In the genomic region with DNA sequence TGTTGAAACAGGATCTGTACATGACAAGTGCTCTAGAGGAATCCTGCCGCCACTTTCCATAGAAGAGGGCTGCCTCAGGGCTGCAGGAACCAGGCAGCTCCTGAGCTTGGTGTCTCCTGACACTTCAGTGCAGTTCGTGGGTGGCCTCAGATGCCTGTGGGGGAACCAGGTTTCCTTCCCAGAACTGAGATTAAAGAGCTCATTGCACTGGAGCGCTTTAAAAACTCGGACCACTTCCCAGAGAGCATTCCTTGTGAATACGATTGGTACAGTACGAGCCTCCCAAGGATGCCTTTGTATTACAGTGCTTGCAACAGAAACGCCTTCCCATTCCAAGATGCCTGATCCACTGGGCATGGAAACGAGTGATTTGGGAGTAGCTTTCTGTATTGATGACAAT, we compare ENCODE assay signal across 28 mouse cellular contexts. TPM values are rescaled to one million over a fixed set of nuclear protein-coding genes. Genes with fewer than 3 reads are reported as not detected.
A peak's percentile ranks its signal among the peaks of the same experiment; 100 is the strongest.
DNase-seq lines count a peak whose midpoint lies in the region; ATAC-seq and TF ChIP-seq lines count a peak whose summit lies in the region.
"Had no signal": no experiment of that assay in that cellular context is flagged by ENCODE, and none has a peak within 500 bp of the region (broad histone marks: within the 10 kb centered on the region; RNA-seq: fewer than 3 reads in every experiment).

No protein-coding gene starts in this region.

- 0 out of 2 replicates have a peak overlapping the region, but pooled peaks have one; percentile 33 for H3K9ac ChIP-seq in heart, postnatal 0 days (replicated peaks; ENCODE audit: low read depth, low read length)
- no peak overlapping the region for H3K9ac ChIP-seq in lung, embryonic 16.5 days (ENCODE audit: low read length)
- H3K9ac ChIP-seq: embryonic facial prominence, embryonic 12.5 days; hindbrain, embryonic 13.5 days; limb, embryonic 13.5 days; liver, embryonic 14.5 days; midbrain, embryonic 15.5 days had no signal

- no peak for DNase-seq in frontal cortex, postnatal 14 days (ENCODE audit: low spot score in 2 of 2)
- DNase-seq in heart, postnatal 0 days (ENCODE audit: low spot score) = no peak
- no peak for DNase-seq in heart, adult 11 months
- no peak for DNase-seq in lung, adult 2 months
- DNase-seq in urinary bladder, postnatal 14 days (ENCODE audit: low spot score) = no peak
- DNase-seq: adrenal gland, postnatal 36 days; cerebellum, adult 9-10 months; gastrocnemius, postnatal 10 days; heart, adult 2 months; lung, postnatal 10 days; thymus, postnatal 36 days had no signal

- H3K4me1 ChIP-seq in heart, postnatal 0 days (ENCODE audit: control insufficient read depth, insufficient read depth) = peaks cover 28% of the 10 kb centered on the region
- H3K4me1 ChIP-seq in lung, embryonic 16.5 days (replicated peaks; ENCODE audit: control insufficient read depth, insufficient read depth, low read length) = peaks cover 13% of the 10 kb centered on the region
- H3K4me1 ChIP-seq in lung, adult 2 months (ENCODE audit: control insufficient read depth, insufficient read depth, low read length) = peaks cover 3% of the 10 kb centered on the region
- H3K4me1 ChIP-seq: hindbrain, embryonic 13.5 days; midbrain, embryonic 15.5 days had no signal

- no peaks in the 10 kb centered on the region for H3K27me3 ChIP-seq in heart, postnatal 0 days (ENCODE audit: control insufficient read depth, insufficient read depth, low read length)
- H3K27me3 ChIP-seq in lung, embryonic 16.5 days (ENCODE audit: control insufficient read depth, insufficient read depth, low read depth, low read length) = no peaks in the 10 kb centered on the region
- H3K27me3 ChIP-seq: CH12.LX; embryonic facial prominence, embryonic 12.5 days; hindbrain, embryonic 13.5 days; limb, embryonic 13.5 days; midbrain, embryonic 15.5 days had no signal

- TF ChIP-seq POLR2A in lung, adult 2 months (IDR thresholded peaks at IDR 0.05; ENCODE audit: borderline replicate concordance, extremely low read depth, low read depth, low read length) = no peak

- peaks cover 29% of the 10 kb centered on the region for H3K36me3 ChIP-seq in heart, postnatal 0 days (replicated peaks; ENCODE audit: control insufficient read depth, insufficient read depth, low read length)
- peaks cover 8% of the 10 kb centered on the region for H3K36me3 ChIP-seq in lung, embryonic 16.5 days (ENCODE audit: control insufficient read depth, insufficient read depth, low read length)
- H3K36me3 ChIP-seq: embryonic facial prominence, embryonic 12.5 days; hindbrain, embryonic 13.5 days; midbrain, embryonic 15.5 days had no signal

- WGBS in heart, postnatal 0 days = 41% methylated on average over 8 of the region's 8 CpGs
- WGBS in lung, embryonic 16.5 days = 44% methylated on average over 8 of the region's 8 CpGs
- 55% methylated on average over 8 of the region's 8 CpGs for WGBS in lung, adult 2 months

- 0 out of 2 replicates have a peak overlapping the region, but pooled peaks have one; percentile 9 for H3K4me2 ChIP-seq in heart, postnatal 0 days (ENCODE audit: low read depth, low read length)
- H3K4me2 ChIP-seq in lung, embryonic 16.5 days (ENCODE audit: low read depth, low read length) = no peak overlapping the region
- H3K4me2 ChIP-seq: embryonic facial prominence, embryonic 12.5 days; hindbrain, embryonic 13.5 days; limb, embryonic 13.5 days; midbrain, embryonic 15.5 days had no signal

- no peak for TF ChIP-seq CTCF in heart, postnatal 0 days (IDR thresholded peaks at IDR 0.05; ENCODE audit: low read depth)
- TF ChIP-seq CTCF in lung, adult 2 months (IDR thresholded peaks at IDR 0.05; ENCODE audit: insufficient read depth, low read length) = no peak

- no peak overlapping the region for H3K27ac ChIP-seq in heart, postnatal 0 days (ENCODE audit: low read depth)
- no peak overlapping the region for H3K27ac ChIP-seq in lung, embryonic 16.5 days (ENCODE audit: low read length)
- H3K27ac ChIP-seq: embryonic facial prominence, embryonic 12.5 days; heart, adult 2 months; hindbrain, embryonic 13.5 days; limb, embryonic 13.5 days; liver, embryonic 14.5 days; midbrain, embryonic 15.5 days had no signal

- TF ChIP-seq EP300 in heart, postnatal 0 days (IDR thresholded peaks at IDR 0.05; ENCODE audit: low read depth) = no peak

- no peaks in the 10 kb centered on the region for H3K9me3 ChIP-seq in heart, postnatal 0 days (replicated peaks; ENCODE audit: control insufficient read depth, low read length)
- H3K9me3 ChIP-seq in lung, embryonic 16.5 days (ENCODE audit: control insufficient read depth, low read length) = no peaks in the 10 kb centered on the region
- H3K9me3 ChIP-seq: embryonic facial prominence, embryonic 12.5 days; hindbrain, embryonic 13.5 days; limb, embryonic 13.5 days; midbrain, embryonic 15.5 days had no signal

- no peak overlapping the region for H3K4me3 ChIP-seq in heart, postnatal 0 days (ENCODE audit: low read depth, low read length)
- no peak overlapping the region for H3K4me3 ChIP-seq in lung, embryonic 16.5 days (ENCODE audit: low read length)
- H3K4me3 ChIP-seq in lung, adult 2 months (replicated peaks; ENCODE audit: extremely low read depth, low read depth, low read length) = no peak overlapping the region
- H3K4me3 ChIP-seq: embryonic facial prominence, embryonic 12.5 days; heart, adult 2 months; hindbrain, embryonic 13.5 days; limb, embryonic 13.5 days; midbrain, embryonic 15.5 days; myocyte had no signal

- ATAC-seq in frontal cortex, adult (ENCODE audit: low TSS enrichment) = peak; percentile 23
- no peak for ATAC-seq in heart, postnatal 0 days (ENCODE audit: insufficient read depth, low read depth)
- peak; percentile 23; the same call in 1 of the 2 replicates for ATAC-seq in lung, embryonic 16.5 days (ENCODE audit: low read depth)
- ATAC-seq: midbrain, embryonic 15.5 days had no signal

RNA-seq across cellular contexts. Expression of a gene that starts 18.8 kb away (rescaled TPM):
- total RNA-seq in heart, postnatal 0 days (2014; rRNA removed; ENCODE audit: low replicate concordance) = 27.8 and 35.5 TPM in 2 replicates
- 3.9 TPM in 2 replicates for polyA plus RNA-seq in heart, postnatal 0 days (2015; fragmentation: Nextera tagmentation; extraction: Ambion mirVana)
- 13.8 and 16.2 TPM in 2 replicates for polyA plus RNA-seq in lung, embryonic 16.5 days (2015; fragmentation: Nextera tagmentation; extraction: Ambion mirVana)
- polyA plus RNA-seq in lung, adult 2 months (2012; rRNA removed) = 6.7 and 12.2 TPM in 2 replicates
- total RNA-seq: CH12.LX, MEL had no signal

RNA-seq across cellular contexts. Expression of a gene that starts 55.4 kb away (rescaled TPM):
- total RNA-seq in heart, postnatal 0 days (2014; rRNA removed; ENCODE audit: low replicate concordance) = 0.15 and 0.35 TPM in 2 replicates
- polyA plus RNA-seq in heart, postnatal 0 days (2015; fragmentation: Nextera tagmentation; extraction: Ambion mirVana) = 0.26 TPM in 2 replicates
- 0.05 and 0.19 TPM in 2 replicates for polyA plus RNA-seq in lung, embryonic 16.5 days (2015; fragmentation: Nextera tagmentation; extraction: Ambion mirVana)
- polyA plus RNA-seq in lung, adult 2 months (2012; rRNA removed) = 0.02 TPM in 1 of 2 replicates, not detected in the other
- total RNA-seq: adrenal gland, postnatal 36 days; CH12.LX; layer of hippocampus, adult 18-20 months; layer of hippocampus, postnatal 25 days; left cerebral cortex, postnatal 10 days; megakaryocyte, adult 5-6 weeks; MEL had no signal
- polyA plus RNA-seq: cortical plate, adult 2 months; frontal cortex, adult 2 months; hindbrain, embryonic 13.5 days; liver, embryonic 14.5 days; midbrain, embryonic 15.5 days; myocyte; testis, adult 2 months had no signal
